Mouse (Mus musculus): Measurements from ENCODE around the gene Zdhhc25. TPM values are rescaled to one million over a fixed set of nuclear protein-coding genes. Genes with fewer than 3 reads are reported as not detected.

Gene Zdhhc25
- polyA plus RNA-seq, 1 experiment = not detected

GRCm38 (mm10) chr15:88625303-88626066 is 25.4 kb downstream of the Zdhhc25 start:
- H3K4me3 ChIP-seq (ENCODE audit: insufficient read depth, low read length) = no peak overlapping the region
- no peak overlapping the region for H3K27ac ChIP-seq (ENCODE audit: insufficient read depth, low read length)
- H3K4me1 ChIP-seq (ENCODE audit: control insufficient read depth, insufficient read depth, low read length) = no peaks in the 10 kb centered on the region
- TF ChIP-seq POLR2A (IDR thresholded peaks at IDR 0.05; ENCODE audit: extremely low read depth, insufficient read depth, low read length) = no peak
- TF ChIP-seq CTCF (IDR thresholded peaks at IDR 0.05; ENCODE audit: extremely low read depth, insufficient read depth, low read length) = no peak

DNA sequence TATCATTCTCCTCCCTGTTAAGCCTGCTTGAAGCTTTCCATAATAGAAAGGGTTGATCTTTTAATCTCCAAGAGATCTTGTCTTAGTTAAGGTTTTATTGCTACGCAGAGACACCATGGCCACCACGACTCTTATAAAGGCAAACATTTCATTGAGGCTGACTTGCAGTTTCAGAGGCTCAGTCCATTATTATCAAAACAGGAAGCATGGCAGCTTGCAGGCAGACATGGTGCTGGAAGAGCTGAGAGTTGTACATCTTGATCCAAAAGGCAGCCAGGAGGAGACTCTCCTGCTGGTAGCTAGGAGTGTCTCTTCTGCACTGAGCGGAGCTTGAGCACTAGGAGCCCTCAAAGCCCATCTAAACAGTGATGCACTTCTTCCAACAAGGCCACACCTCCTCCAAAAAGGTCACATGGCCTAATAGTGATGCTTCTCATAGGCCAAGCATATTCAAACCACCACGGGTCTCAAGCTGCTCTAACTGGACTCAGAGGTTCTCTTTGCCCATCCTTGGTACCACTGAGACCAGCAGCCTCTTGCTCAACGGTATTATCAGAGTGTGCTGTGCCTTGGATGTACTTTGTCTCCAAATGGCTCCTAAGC is 26.9 kb downstream of the Zdhhc25 start:
- Histone ChIP-seq H3K27ac (ENCODE audit: insufficient read depth, low read length) (no peak overlapping the region), H3K4me3 (ENCODE audit: insufficient read depth, low read length) (no peak overlapping the region), H3K4me1 (ENCODE audit: control insufficient read depth, insufficient read depth, low read length) (no peaks in the 10 kb centered on the region)
- TF ChIP-seq POLR2A (IDR thresholded peaks at IDR 0.05; ENCODE audit: extremely low read depth, insufficient read depth, low read length) (no peak), CTCF (IDR thresholded peaks at IDR 0.05; ENCODE audit: extremely low read depth, insufficient read depth, low read length) (no peak)

DNA sequence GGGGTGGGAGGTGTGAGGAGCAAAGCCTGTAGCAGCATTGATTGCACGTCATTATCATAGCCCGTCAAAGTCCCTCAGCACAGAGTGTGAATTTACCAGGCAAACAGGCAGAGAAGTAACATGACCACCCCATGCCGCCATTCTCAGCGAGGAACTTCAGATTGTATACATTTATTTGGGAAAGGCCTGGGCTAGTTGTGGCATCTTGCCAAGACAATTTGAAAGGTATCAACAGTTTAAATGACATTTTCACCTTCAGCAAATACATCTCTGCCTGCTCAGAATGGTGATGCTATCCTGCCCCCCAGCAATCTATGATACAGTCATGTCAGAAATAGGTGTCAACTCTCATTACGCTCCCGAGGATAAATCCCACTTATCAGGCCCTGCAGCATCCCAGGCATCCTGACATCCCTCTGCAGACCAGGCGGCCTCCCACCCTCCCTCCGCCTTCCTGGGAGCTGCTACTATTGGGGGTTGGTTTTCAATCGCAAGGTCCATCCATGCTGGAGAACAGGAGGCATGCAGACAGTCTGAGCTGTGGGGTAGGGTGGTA is 28.8 kb downstream of the Zdhhc25 start:
- no peak overlapping the region for H3K27ac ChIP-seq (ENCODE audit: insufficient read depth, low read length)
- TF ChIP-seq POLR2A (IDR thresholded peaks at IDR 0.05; ENCODE audit: extremely low read depth, insufficient read depth, low read length) = no peak
- no peak for TF ChIP-seq CTCF (IDR thresholded peaks at IDR 0.05; ENCODE audit: extremely low read depth, insufficient read depth, low read length)
- H3K4me1 ChIP-seq (ENCODE audit: control insufficient read depth, insufficient read depth, low read length) = no peaks in the 10 kb centered on the region
- H3K4me3 ChIP-seq (ENCODE audit: insufficient read depth, low read length) = no peak overlapping the region

- TF ChIP-seq POLR2A (IDR thresholded peaks at IDR 0.05; ENCODE audit: extremely low read depth, insufficient read depth, low read length) = no peak
- TF ChIP-seq CTCF (IDR thresholded peaks at IDR 0.05; ENCODE audit: extremely low read depth, insufficient read depth, low read length) = no peak
- Histone ChIP-seq H3K4me3 (ENCODE audit: insufficient read depth, low read length) (no peak overlapping the region), H3K27ac (ENCODE audit: insufficient read depth, low read length) (no peak overlapping the region), H3K4me1 (ENCODE audit: control insufficient read depth, insufficient read depth, low read length) (no peaks in the 10 kb centered on the region)
Measured at GRCm38 (mm10) chr15:88635205-88635604, 35.1 kb downstream of the Zdhhc25 start.

GRCm38 (mm10) chr15:88651019-88651418 is 50.9 kb downstream of the Zdhhc25 start:
- TF ChIP-seq POLR2A (IDR thresholded peaks at IDR 0.05; ENCODE audit: extremely low read depth, insufficient read depth, low read length) (no peak), CTCF (IDR thresholded peaks at IDR 0.05; ENCODE audit: extremely low read depth, insufficient read depth, low read length) (peak; percentile 95)
- H3K27ac ChIP-seq (ENCODE audit: insufficient read depth, low read length) = no peak overlapping the region
- no peak overlapping the region for H3K4me3 ChIP-seq (ENCODE audit: insufficient read depth, low read length)

More at GRCm38 (mm10) chr15:88651019-88651418, 50.9 kb downstream of the Zdhhc25 start:
- H3K4me1 ChIP-seq (ENCODE audit: control insufficient read depth, insufficient read depth, low read length) = no peaks in the 10 kb centered on the region

Other genes starting within 250 kb of the Zdhhc25 start
- gene Brd1, start 133.9 kb downstream of the Zdhhc25 start, polyA plus RNA-seq (2012; rRNA removed) = 18.0 and 19.5 TPM in 2 replicates
- gene Zbed4, start 151.4 kb downstream of the Zdhhc25 start, polyA plus RNA-seq (2012; rRNA removed) = 5.1 and 5.5 TPM in 2 replicates
- gene Alg12, start 219.0 kb downstream of the Zdhhc25 start, polyA plus RNA-seq (2012; rRNA removed) = 17.0 and 17.5 TPM in 2 replicates
- gene Creld2, start 219.3 kb downstream of the Zdhhc25 start, polyA plus RNA-seq (2012; rRNA removed) = 25.7 and 26.6 TPM in 2 replicates